Mouse (Mus musculus): ENCODE measurements around the gene Dcaf10. TPM values are rescaled to one million over a fixed set of nuclear protein-coding genes. Genes with fewer than 3 reads are reported as not detected.
"Not testable (repeated sequence)": the region's sequence is repeated elsewhere in the genome, so short reads cannot be mapped to it uniquely, and the experiment has no call there.

Dcaf10 gene
- polyA plus RNA-seq, 1 experiment from 2014 or later: 14.1 TPM

GRCm38 (mm10) chr4:45382133-45382532, 40.2 kb downstream of the Dcaf10 start:
- not testable (repeated sequence) for H3K4me1 ChIP-seq (ENCODE audit: control insufficient read depth, insufficient read depth, low read length); DNase-seq (ENCODE audit: low spot score); H3K36me3 ChIP-seq (ENCODE audit: control insufficient read depth, insufficient read depth, low read length); H3K27me3 ChIP-seq (ENCODE audit: control insufficient read depth, insufficient read depth, low read length); H3K4me2 ChIP-seq (ENCODE audit: low read depth); ATAC-seq (ENCODE audit: insufficient read depth, low FRiP score, low TSS enrichment); H3K27ac ChIP-seq (ENCODE audit: low read depth, low read length); H3K9ac ChIP-seq (ENCODE audit: low read length); H3K4me3 ChIP-seq (ENCODE audit: low read depth, low read length); H3K9me3 ChIP-seq (ENCODE audit: control insufficient read depth, low read length)
- WGBS: 81% methylated on average over 2 of the region's 2 CpGs

GRCm38 (mm10) chr4:45387296-45387695, 45.4 kb downstream of the Dcaf10 start:
- DNase-seq (ENCODE audit: low spot score); H3K27me3 ChIP-seq (ENCODE audit: control insufficient read depth, insufficient read depth, low read length); ATAC-seq (ENCODE audit: insufficient read depth, low FRiP score, low TSS enrichment); H3K27ac ChIP-seq (ENCODE audit: low read depth, low read length); H3K9me3 ChIP-seq (ENCODE audit: control insufficient read depth, low read length); H3K4me2 ChIP-seq (ENCODE audit: low read depth); H3K4me3 ChIP-seq (ENCODE audit: low read depth, low read length); H3K36me3 ChIP-seq (ENCODE audit: control insufficient read depth, insufficient read depth, low read length); H3K9ac ChIP-seq (ENCODE audit: low read length); H3K4me1 ChIP-seq (ENCODE audit: control insufficient read depth, insufficient read depth, low read length): not testable (repeated sequence)
- 91% methylated on average over 5 of the region's 5 CpGs for WGBS

- H3K9ac ChIP-seq (ENCODE audit: low read length): no peak overlapping the region
- H3K4me2 ChIP-seq (ENCODE audit: low read depth): no peak overlapping the region
- H3K36me3 ChIP-seq (ENCODE audit: control insufficient read depth, insufficient read depth, low read length): no peaks in the 10 kb centered on the region
- no peak overlapping the region for H3K27ac ChIP-seq (ENCODE audit: low read depth, low read length)
- H3K4me3 ChIP-seq (ENCODE audit: low read depth, low read length): no peak overlapping the region
- ATAC-seq (ENCODE audit: insufficient read depth, low FRiP score, low TSS enrichment): no peak
- H3K9me3 ChIP-seq (ENCODE audit: control insufficient read depth, low read length): no peaks in the 10 kb centered on the region
- DNase-seq (ENCODE audit: low spot score): no peak
- no peaks in the 10 kb centered on the region for H3K4me1 ChIP-seq (ENCODE audit: control insufficient read depth, insufficient read depth, low read length)
- H3K27me3 ChIP-seq (ENCODE audit: control insufficient read depth, insufficient read depth, low read length): no peaks in the 10 kb centered on the region
- WGBS: 69% methylated on average over 4 of the region's 4 CpGs
These were observed 50.2 kb downstream of the Dcaf10 start for GRCm38 (mm10) chr4:45392099-45392498.

GRCm38 (mm10) chr4:45392572-45392971, 50.7 kb downstream of the Dcaf10 start:
- H3K9me3 ChIP-seq (ENCODE audit: control insufficient read depth, low read length): no peaks in the 10 kb centered on the region
- H3K27me3 ChIP-seq (ENCODE audit: control insufficient read depth, insufficient read depth, low read length): no peaks in the 10 kb centered on the region
- no peak for DNase-seq (ENCODE audit: low spot score)
- H3K4me2 ChIP-seq (ENCODE audit: low read depth): no peak overlapping the region
- H3K9ac ChIP-seq (ENCODE audit: low read length): no peak overlapping the region
- ATAC-seq (ENCODE audit: insufficient read depth, low FRiP score, low TSS enrichment): no peak
- 79% methylated on average over 11 of the region's 11 CpGs for WGBS
- H3K4me3 ChIP-seq (ENCODE audit: low read depth, low read length): no peak overlapping the region
- no peaks in the 10 kb centered on the region for H3K36me3 ChIP-seq (ENCODE audit: control insufficient read depth, insufficient read depth, low read length)
- H3K4me1 ChIP-seq (ENCODE audit: control insufficient read depth, insufficient read depth, low read length): no peaks in the 10 kb centered on the region
- no peak overlapping the region for H3K27ac ChIP-seq (ENCODE audit: low read depth, low read length)

- Histone ChIP-seq H3K9me3 (ENCODE audit: control insufficient read depth, low read length) (no peaks in the 10 kb centered on the region), H3K36me3 (ENCODE audit: control insufficient read depth, insufficient read depth, low read length) (no peaks in the 10 kb centered on the region), H3K4me1 (ENCODE audit: control insufficient read depth, insufficient read depth, low read length) (no peaks in the 10 kb centered on the region), H3K9ac (ENCODE audit: low read length) (no peak overlapping the region), H3K27me3 (ENCODE audit: control insufficient read depth, insufficient read depth, low read length) (no peaks in the 10 kb centered on the region), H3K4me3 (ENCODE audit: low read depth, low read length) (no peak overlapping the region), H3K4me2 (ENCODE audit: low read depth) (no peak overlapping the region), H3K27ac (ENCODE audit: low read depth, low read length) (no peak overlapping the region)
- ATAC-seq (ENCODE audit: insufficient read depth, low FRiP score, low TSS enrichment): no peak
- 88% methylated on average over 8 of the region's 8 CpGs for WGBS
- DNase-seq (ENCODE audit: low spot score): no peak
These were observed 51.1 kb downstream of the Dcaf10 start for GRCm38 (mm10) chr4:45392994-45393393.

- no peaks in the 10 kb centered on the region for H3K27me3 ChIP-seq (ENCODE audit: control insufficient read depth, insufficient read depth, low read length)
- H3K36me3 ChIP-seq (ENCODE audit: control insufficient read depth, insufficient read depth, low read length): 0 out of 2 replicates have a peak, but pooled peaks cover under 1% of the 10 kb centered on the region
- no peak overlapping the region for H3K27ac ChIP-seq (ENCODE audit: low read depth, low read length)
- DNase-seq (ENCODE audit: low spot score) (no peak), ATAC-seq (ENCODE audit: insufficient read depth, low FRiP score, low TSS enrichment) (no peak)
- 89% methylated on average over 5 of the region's 5 CpGs for WGBS
- H3K9ac ChIP-seq (ENCODE audit: low read length): no peak overlapping the region
- no peak overlapping the region for H3K4me2 ChIP-seq (ENCODE audit: low read depth)
- no peak overlapping the region for H3K4me3 ChIP-seq (ENCODE audit: low read depth, low read length)
- H3K4me1 ChIP-seq (ENCODE audit: control insufficient read depth, insufficient read depth, low read length): no peaks in the 10 kb centered on the region
- no peaks in the 10 kb centered on the region for H3K9me3 ChIP-seq (ENCODE audit: control insufficient read depth, low read length)
These were observed 51.8 kb downstream of the Dcaf10 start for GRCm38 (mm10) chr4:45393658-45394057.

GRCm38 (mm10) chr4:45396211-45396610, 54.3 kb downstream of the Dcaf10 start:
- H3K4me3 ChIP-seq (ENCODE audit: low read depth, low read length); ATAC-seq (ENCODE audit: insufficient read depth, low FRiP score, low TSS enrichment); H3K4me2 ChIP-seq (ENCODE audit: low read depth); H3K9ac ChIP-seq (ENCODE audit: low read length); H3K27me3 ChIP-seq (ENCODE audit: control insufficient read depth, insufficient read depth, low read length); DNase-seq (ENCODE audit: low spot score); H3K36me3 ChIP-seq (ENCODE audit: control insufficient read depth, insufficient read depth, low read length); H3K9me3 ChIP-seq (ENCODE audit: control insufficient read depth, low read length); H3K27ac ChIP-seq (ENCODE audit: low read depth, low read length); H3K4me1 ChIP-seq (ENCODE audit: control insufficient read depth, insufficient read depth, low read length): not testable (repeated sequence)
- 89% methylated on average over 5 of the region's 6 CpGs for WGBS

- not testable (repeated sequence) for ATAC-seq (ENCODE audit: insufficient read depth, low FRiP score, low TSS enrichment); H3K4me3 ChIP-seq (ENCODE audit: low read depth, low read length)
- peaks cover 13% of the 10 kb centered on the region for H3K36me3 ChIP-seq (ENCODE audit: control insufficient read depth, insufficient read depth, low read length)
These were observed 56.4 kb downstream of the Dcaf10 start for GRCm38 (mm10) chr4:45398315-45398714.

GRCm38 (mm10) chr4:45399421-45400210, 57.7 kb downstream of the Dcaf10 start:
- Histone ChIP-seq H3K36me3 (ENCODE audit: control insufficient read depth, insufficient read depth, low read length) (peaks cover 13% of the 10 kb centered on the region), H3K9ac (ENCODE audit: low read length) (no peak overlapping the region), H3K27ac (ENCODE audit: low read depth, low read length) (no peak overlapping the region), H3K4me3 (ENCODE audit: low read depth, low read length) (no peak overlapping the region), H3K4me2 (ENCODE audit: low read depth) (no peak overlapping the region), H3K4me1 (ENCODE audit: control insufficient read depth, insufficient read depth, low read length) (no peaks in the 10 kb centered on the region), H3K27me3 (ENCODE audit: control insufficient read depth, insufficient read depth, low read length) (no peaks in the 10 kb centered on the region), H3K9me3 (ENCODE audit: control insufficient read depth, low read length) (no peaks in the 10 kb centered on the region)
- 95% methylated on average over 45 of the region's 45 CpGs for WGBS
- ATAC-seq (ENCODE audit: insufficient read depth, low FRiP score, low TSS enrichment): no peak
- DNase-seq (ENCODE audit: low spot score): no peak

More at GRCm38 (mm10) chr4:45398315-45398714, 56.4 kb downstream of the Dcaf10 start:
- WGBS: 92% methylated on average over 5 of the region's 5 CpGs
- not testable (repeated sequence) for H3K4me1 ChIP-seq (ENCODE audit: control insufficient read depth, insufficient read depth, low read length); DNase-seq (ENCODE audit: low spot score); H3K4me2 ChIP-seq (ENCODE audit: low read depth); H3K9ac ChIP-seq (ENCODE audit: low read length); H3K27ac ChIP-seq (ENCODE audit: low read depth, low read length); H3K9me3 ChIP-seq (ENCODE audit: control insufficient read depth, low read length); H3K27me3 ChIP-seq (ENCODE audit: control insufficient read depth, insufficient read depth, low read length)
